Mouse (Mus musculus): ENCODE data around the gene Cyp2d22.

Cyp2d22 gene

GRCm38 (mm10) chr15:82346580-82347302, 33.3 kb downstream of the Cyp2d22 start:
- no peak for DNase-seq (ENCODE audit: low spot score)

- DNase-seq (ENCODE audit: low spot score), result peak; percentile 98
Measured at GRCm38 (mm10) chr15:82345820-82346470, 34.1 kb downstream of the Cyp2d22 start.

GRCm38 (mm10) chr15:82344971-82345370, 35.1 kb downstream of the Cyp2d22 start:
- DNase-seq (ENCODE audit: low spot score), result no peak

- no peak for DNase-seq (ENCODE audit: low spot score)
Measured at GRCm38 (mm10) chr15:82343368-82344287, 36.4 kb downstream of the Cyp2d22 start.

DNA sequence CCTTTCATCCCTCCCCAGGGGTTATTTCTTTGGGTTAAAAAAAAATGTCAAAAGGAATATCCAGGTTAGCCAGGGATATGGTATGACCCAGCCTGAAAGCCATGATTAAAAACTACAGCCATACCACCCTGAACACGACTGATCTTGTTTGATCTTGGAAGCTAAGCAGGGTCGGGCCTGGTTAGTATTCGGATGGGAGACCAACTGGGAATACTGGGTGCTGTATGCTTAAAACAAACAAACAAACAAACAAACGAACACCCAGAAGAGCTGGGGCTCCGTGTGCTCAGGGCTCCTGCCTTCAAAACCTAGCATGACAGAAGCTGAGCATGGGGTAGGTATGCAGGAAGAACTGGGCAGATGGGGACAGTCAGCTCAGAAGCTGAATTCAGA, 37.5 kb downstream of the Cyp2d22 start:
- DNase-seq (ENCODE audit: low spot score), result no peak

DNA sequence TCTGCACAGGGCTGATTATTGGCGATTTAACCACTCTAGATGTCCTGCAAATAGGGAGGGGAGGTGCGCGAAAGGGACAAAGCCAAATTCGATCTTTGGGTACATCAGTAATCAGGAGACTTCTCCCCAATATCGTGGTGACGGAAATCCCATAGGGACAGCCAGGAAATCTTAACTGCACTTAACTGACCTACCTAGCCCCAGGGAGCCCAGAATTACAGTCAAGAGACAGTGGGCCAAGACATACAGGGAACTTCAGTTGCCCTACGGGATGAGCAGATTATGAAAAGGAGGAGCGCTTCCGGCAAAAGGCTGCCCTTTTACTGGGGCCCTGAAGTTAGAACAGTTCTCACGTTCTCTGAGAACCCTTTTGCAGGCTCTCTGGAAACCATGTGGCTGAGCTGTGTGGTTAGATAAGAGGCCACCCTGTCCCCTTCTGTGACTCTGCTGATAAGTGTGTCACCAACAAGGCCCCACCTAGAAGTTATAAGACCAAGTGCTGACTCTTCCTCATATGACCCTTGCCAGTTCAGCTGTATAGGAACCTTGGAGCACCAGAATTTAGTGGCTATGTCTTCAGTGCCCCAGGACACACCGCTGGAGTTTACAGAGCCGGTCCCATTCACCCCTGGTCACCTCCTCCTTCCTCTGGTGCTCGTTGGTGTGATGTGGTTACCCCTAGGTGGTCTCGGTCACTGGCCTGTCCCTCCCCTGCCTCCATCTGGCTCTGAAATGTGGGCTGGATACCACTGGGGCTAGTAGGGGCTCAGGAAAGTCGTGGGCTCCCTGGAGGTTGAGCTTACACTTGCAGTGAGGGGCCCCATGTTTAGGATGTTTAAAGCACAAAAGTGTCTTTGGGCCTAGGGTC, 38.2 kb downstream of the Cyp2d22 start:
- DNase-seq (ENCODE audit: low spot score), result no peak

- no peak for DNase-seq (ENCODE audit: low spot score)
Measured at GRCm38 (mm10) chr15:82341036-82341501, 39.0 kb downstream of the Cyp2d22 start.

GRCm38 (mm10) chr15:82340414-82341035, 39.5 kb downstream of the Cyp2d22 start:
- no peak for DNase-seq (ENCODE audit: low spot score)

GRCm38 (mm10) chr15:82339634-82340254, 40.3 kb downstream of the Cyp2d22 start:
- DNase-seq (ENCODE audit: low spot score), result no peak

DNA sequence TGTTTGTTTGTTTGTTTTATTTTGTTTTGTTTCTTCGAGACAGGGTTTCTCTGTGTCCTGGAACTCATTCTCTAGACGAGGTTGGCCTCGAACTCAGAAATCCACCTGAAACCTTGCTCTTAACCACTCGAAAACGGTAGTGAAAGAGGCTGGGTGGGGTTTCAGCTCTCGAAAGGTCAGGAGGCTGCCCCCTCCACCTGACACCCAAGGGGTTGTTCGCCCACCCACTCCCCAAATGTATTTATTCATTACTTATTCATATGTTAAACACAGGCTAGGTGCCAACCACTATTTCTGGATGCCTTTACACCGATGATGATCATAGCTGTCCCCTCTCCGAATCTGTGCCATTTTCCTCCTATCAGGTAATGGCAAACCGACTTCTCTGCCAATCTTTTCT, 40.9 kb downstream of the Cyp2d22 start:
- no peak for DNase-seq (ENCODE audit: low spot score)

DNA sequence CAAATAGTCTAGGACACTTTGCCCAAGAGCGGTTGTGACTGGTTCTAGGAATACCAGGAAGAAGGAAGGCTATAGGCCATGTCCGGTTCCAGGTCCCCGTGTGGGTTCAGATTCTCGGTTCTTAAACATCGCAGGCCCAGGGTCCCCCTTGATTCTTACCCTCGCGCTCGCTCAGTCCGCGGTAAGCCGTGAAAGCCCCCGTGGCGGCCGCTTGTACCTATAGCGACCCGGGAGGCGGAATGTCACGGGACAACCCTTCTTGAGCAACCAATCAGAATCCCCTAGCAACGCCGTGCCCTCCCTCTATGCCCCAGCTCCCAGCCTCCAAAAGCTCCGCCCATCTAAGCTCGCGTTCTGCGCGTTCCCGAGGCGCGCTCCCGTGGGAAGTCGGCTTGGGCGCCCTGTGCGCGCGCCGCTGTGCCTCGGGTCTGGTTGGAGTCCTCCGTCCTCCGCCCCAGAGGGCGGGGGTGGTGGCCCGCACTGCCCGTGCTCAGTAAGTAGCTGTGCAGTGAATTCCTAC, 41.4 kb downstream of the Cyp2d22 start, which contains the start of the genes Naga, Pheta2 and Smdt1:
TSS of gene Naga (minus strand) at position 333 of the 520 bp plus-strand sequence.
TSS of gene Pheta2 (plus strand) at position 350 of the 520 bp plus-strand sequence.
TSS of gene Smdt1 (plus strand) at position 367 of the 520 bp plus-strand sequence.
- DNase-seq (ENCODE audit: low spot score), result peak; percentile 89

DNA sequence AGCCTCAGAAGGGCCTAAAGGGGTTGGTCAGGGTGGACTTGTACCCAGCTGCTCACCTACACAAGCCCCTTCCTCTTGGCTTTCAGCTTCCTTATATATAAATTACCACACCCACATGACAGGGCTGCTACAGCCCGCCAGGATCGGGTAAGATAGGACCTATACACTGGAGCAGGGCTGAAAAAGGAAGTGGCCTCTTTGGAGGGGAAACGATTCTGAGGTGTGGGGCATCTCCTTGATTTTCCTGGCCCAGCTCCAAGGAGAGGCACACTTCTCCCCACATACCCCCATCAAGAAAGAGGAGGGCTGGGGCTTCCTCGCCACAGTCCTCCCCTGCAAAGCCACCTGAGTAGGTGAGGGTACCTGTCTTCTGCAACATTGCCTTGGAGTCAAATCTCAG, 42.2 kb downstream of the Cyp2d22 start:
- no peak for DNase-seq (ENCODE audit: low spot score)

- no peak for DNase-seq (ENCODE audit: low spot score)
Measured at GRCm38 (mm10) chr15:82336629-82337028, 43.4 kb downstream of the Cyp2d22 start.

GRCm38 (mm10) chr15:82335194-82335593, 44.9 kb downstream of the Cyp2d22 start:
- no peak for DNase-seq (ENCODE audit: low spot score)

- no peak for DNase-seq (ENCODE audit: low spot score)
Measured at GRCm38 (mm10) chr15:82325382-82325781, 54.7 kb downstream of the Cyp2d22 start.

GRCm38 (mm10) chr15:82322195-82322594, 57.9 kb downstream of the Cyp2d22 start:
- no peak for DNase-seq (ENCODE audit: low spot score)
